Mouse (Mus musculus): ENCODE measurements around the gene H3f3b.
A peak's percentile ranks its signal among the peaks of the same experiment; 100 is the strongest.
"Not testable (repeated sequence)": the region's sequence is repeated elsewhere in the genome, so short reads cannot be mapped to it uniquely, and the experiment has no call there.

H3f3b gene

DNA sequence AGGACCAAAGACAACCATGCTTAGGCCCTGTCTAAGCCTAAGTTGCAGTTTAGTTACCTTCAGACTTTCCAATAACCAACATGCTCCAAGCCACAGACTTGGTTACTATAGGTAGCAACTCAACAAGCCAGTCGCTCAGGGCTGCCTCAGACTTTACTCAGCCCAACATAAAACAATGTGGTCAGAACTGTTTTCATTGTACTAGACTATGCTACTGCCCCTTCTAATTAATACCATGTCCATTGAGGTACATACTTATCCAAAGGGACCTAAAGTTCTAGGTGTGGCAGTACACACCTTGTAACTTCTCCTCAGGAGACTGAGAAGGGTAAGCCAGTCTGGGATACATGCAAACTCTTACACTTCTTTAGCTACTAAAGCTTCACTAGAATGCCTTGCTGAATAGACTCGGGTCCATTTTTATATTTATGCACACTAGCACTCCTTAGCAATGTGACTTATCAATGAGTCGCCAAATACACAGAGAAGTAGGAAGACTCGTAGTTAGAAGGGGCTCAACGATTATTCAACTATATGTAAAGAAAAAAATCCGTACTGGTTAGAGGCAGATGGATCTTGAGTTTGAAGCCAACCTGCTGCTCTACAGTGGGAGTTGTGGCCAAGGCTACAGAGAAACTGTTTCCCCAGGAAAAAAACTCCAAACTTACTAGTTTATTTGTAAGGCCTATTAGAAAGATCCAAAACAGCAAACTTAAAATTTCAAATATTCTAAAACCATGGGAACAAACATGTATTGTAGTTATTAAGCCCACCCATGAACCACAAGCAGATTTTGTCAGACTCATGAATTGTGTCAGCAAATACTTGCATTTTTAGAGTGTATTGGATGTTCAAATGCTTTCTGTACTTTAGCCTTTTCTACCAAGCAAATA lies 6.2 kb downstream of the H3f3b start:
- DNase-seq (ENCODE audit: low read depth): peak; percentile 43

GRCm38 (mm10) chr11:116020519-116020922 lies 7.2 kb downstream of the H3f3b start:
- DNase-seq (ENCODE audit: low read depth): peak; percentile 63

- DNase-seq (ENCODE audit: low read depth): peak; percentile 50
Observed at GRCm38 (mm10) chr11:116019976-116020411, 7.8 kb downstream of the H3f3b start.

DNA sequence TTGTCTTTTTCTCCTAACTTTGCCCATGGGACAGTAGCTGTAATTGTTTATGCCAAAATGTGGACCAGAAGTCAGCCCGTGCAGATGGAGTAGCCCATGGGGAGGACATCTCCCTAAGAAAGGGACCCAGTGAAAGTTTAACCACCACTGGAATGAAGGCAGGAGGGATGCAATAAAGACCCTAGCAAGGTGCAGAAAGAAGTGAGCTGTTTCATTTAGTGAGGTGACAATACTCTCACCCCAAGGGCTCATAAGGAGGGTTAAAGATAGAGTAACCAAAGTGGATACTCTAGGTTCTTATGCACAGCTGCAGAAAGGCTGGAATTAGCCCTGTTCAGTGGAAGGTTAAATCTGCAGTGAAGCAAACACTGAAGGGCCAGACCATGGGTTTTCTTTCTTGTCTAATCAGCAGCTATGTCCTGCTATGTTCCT lies 8.4 kb downstream of the H3f3b start:
- DNase-seq (ENCODE audit: low read depth): peak; percentile 38

DNA sequence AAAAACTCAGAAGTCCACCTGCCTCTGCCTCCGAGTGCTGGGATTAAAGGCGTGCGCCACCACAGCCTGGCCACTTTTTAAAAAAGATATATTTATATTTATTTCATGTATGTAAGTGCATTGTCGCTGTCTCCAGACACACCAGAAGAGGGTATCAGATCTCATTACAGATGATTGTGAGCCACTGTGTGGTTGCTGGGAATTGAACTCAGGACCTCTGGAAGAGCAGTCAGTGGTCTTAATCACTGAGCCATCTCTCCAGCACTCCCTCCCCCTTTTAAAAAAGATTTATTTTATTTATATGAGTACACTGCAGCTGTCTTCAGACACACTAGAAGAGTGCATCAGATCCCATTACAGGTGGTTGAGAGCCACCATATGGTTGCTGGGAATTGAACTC lies 8.9 kb downstream of the H3f3b start:
- DNase-seq (ENCODE audit: low read depth): not testable (repeated sequence)

DNA sequence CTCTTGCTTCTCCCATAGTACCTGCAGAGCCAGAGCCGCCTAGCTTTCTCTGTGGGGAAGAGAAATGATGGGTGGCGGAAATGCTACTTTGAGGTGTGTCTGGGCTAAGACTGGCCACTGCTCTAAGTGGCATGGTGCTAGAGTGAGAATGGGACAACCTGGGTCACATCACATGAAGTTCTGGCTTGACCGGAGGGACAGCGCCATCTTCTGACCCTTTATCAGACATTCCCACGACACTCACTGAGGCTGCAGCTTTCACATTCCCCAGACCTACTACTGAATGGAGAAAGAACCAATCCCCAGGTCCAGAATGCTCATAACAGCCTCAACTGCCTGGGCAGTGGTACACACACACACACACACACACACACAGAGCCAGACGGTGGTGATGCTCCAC lies 9.7 kb downstream of the H3f3b start:
- DNase-seq (ENCODE audit: low read depth): peak; percentile 60

GRCm38 (mm10) chr11:116014821-116015220 lies 12.9 kb downstream of the H3f3b start:
- no peak for DNase-seq (ENCODE audit: low read depth)

- peak; percentile 92 for DNase-seq (ENCODE audit: low read depth)
Observed at GRCm38 (mm10) chr11:116012262-116012947, 15.4 kb downstream of the H3f3b start, which contains the start of gene Galk1. TSS of gene Galk1 (minus strand) at chr11:116012719.

DNA sequence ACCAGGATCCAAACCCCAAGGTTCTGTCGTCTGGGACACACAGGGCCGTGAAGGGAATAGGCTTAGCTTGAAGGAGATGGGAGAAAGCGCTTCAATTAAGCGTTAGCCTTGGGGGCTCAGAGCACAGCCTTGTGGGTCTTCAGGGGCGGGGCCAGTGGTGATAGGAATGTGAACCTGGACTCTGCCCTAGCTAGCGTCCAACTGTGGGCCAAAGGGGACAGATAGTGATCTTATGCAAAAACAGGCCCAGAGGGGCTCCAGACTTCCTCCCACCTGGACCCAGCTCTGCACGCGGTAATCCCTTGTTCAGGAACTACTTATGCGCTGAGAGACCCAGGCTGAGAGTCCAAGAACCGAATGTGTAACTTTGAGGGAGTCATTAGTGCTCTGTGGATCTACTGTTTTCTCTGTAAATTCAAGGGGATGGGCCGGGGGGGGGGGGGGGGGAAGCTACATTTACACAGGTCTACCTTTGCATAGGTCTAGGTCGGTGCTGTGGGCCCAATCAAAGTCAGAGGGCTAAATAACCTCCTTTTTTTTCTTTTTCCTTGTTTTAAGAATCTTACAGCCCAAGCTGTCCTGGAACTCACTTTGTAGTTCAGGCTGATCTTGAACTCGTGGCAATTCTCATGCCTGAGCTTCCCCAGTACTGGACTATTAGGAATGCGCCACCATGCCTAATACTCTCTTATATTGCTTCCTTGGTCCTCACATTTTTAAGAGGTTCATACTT lies 16.1 kb downstream of the H3f3b start:
- no peak for DNase-seq (ENCODE audit: low read depth)

DNA sequence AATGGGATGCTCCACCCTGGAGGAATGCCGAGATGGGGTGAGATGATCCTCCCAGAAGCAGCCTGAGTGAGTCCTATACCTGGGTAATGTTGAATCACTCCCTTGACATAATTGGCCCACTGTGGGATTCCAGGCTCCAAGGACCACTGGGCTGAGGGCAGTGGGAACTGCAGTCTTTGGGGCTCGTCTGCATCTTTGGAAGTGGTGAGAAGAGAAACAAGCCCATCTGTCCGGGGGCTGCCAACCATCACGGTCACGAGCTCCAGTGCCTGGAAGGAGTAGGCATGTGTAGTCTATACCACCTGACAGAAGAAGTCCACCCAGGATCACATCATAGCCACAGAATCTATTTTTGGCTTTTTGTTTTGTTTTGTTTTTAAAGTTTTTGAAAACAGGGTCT lies 16.8 kb downstream of the H3f3b start:
- DNase-seq (ENCODE audit: low read depth): no peak

DNA sequence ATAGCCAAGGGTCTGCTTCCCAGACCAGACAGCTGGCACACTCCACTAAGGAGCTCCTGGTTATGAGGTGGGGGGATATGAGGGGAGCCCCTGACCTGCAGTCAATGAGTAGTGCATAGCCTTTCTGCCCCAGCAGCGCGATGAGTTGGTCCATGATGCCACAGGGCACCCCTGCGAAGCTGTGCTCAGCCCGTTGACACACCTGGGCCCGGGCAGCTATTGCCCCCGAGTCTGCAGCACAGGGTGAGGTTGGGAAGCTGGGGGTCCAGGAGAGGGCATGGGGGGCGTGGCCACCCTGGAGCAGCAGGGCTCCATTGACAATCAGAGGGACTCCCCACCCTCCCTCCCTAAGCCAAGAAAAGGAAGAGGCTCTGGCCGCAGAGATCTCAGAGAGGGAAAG lies 17.6 kb downstream of the H3f3b start:
- no peak for DNase-seq (ENCODE audit: low read depth)

DNA sequence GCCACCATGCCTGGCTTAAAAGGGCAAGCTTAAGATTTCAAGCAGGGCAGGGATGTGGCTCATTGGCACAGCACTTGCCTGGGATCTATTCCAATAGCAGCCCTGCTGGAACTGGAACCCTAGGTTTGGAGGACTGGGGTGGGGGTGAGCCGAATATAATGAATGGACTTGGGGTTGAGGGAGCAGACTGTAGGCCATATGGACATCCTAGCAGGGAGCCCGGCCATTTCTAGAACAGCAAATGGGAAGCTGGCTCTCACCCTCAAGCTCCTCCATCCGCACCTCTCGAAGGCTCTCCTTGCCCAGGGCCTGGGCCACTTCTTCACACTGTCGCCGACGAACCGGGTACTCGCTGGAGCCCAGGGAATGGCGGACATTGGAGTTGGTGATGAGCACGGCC lies 18.1 kb downstream of the H3f3b start:
- no peak for DNase-seq (ENCODE audit: low read depth)

GRCm38 (mm10) chr11:116008832-116009375 lies 18.9 kb downstream of the H3f3b start:
- DNase-seq (ENCODE audit: low read depth): no peak

- no peak for DNase-seq (ENCODE audit: low read depth)
Observed at GRCm38 (mm10) chr11:116008411-116008810, 19.4 kb downstream of the H3f3b start.

DNA sequence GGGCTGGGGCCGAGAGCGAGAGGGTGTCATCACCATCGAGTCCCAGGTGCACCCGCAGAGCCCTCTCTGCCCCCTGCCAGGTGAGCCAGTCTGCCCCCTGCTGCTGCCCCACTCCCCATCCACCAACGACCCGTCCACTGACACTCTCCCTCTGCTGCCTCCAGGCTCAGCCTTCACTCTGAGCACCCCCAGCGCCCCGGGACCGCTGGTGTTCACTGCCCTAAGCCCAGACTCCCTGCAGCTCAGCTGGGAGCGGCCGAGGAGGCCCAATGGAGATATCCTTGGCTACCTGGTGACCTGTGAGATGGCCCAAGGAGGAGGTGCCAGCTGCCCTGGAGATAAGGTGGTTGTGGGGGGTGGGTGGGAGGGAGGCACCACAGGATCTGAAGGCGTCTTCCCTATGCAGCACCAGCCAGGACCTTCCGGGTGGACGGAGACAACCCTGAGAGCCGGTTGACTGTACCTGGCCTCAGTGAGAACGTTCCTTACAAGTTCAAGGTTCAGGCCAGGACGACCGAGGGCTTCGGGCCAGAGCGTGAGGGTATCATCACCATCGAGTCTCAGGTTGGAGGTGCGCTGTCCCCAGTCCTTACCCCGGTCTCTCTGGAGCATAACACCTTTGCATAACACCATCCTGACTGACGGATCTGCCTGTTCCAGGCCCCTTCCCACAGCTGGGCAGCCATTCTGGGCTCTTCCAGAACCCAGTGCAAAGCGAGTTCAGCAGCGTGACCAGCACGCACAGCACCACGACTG lies 20.5 kb downstream of the H3f3b start:
- DNase-seq (ENCODE audit: low read depth): no peak

DNA sequence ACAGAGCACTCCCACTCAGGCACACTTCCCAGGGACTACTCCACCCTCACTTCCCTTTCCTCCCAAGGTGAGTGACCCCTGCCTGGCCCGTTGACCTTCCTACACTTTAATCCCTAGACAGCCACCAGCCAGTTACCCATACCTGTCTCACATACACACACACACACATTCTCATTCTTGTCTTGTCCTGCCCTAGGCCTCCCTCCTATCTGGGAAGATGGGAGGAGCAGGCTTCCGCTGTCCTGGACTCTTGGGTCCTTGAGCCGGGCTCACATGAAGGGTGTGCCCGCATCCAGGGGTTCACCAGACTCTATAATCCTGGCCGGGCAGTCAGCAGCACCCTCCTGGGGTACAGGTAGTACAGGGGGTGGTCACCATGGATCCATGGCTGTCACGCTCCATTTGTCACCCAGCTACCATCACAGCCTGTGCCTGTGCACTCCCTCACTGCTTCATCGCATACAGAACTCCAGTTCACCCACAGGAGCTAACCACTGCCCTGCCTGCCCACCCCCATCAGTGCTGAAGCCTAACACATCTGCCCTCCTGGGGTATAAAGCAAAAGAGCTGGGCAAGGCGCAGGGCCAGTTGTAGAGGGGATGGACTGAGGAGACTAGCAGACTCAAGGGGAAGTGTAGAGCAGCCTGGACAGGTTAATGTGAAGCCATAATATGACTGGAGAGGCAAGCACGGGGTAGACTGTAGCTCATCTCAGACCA lies 21.9 kb downstream of the H3f3b start:
- peak; percentile 14 for DNase-seq (ENCODE audit: low read depth)

DNA sequence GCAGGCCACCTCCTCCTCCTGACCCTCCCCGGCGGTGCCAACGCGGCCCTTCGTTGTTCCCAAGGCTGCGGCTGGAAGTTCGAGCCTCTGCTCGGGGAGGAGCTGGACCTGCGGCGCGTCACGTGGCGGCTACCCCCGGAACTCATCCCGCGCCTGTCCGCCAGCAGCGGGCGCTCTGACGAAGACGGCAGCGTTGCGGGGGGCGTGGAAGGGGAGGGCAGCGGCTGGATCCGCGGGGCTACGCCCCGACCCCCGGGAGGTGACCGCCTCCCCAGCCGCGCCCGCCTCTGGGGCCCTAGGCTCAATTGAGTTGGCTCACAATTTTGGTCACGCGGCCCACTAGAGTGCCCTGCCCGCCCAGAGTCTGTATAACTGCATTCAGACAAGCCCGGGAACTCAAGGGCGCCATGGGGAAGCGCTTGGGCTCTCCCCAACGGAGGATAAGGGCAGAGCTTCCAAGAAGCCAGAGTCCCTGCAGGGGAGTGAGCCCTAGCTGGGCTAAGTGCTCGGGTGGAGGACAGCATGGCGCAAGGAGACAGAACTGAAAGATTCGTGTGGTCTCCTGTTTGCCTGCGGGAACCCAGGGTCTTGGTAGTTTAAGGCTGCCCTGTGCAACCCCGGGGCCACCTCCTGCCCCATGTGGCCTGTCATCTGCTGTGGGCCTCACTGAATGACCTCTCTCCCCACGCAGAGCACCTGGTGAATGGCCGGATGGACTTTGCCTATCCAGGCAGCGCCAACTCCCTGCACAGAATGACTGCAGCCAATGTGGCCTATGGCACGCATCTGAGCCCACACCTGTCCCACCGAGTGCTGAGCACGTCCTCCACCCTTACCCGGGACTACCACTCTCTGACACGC lies 22.7 kb downstream of the H3f3b start:
- peak; percentile 83 for DNase-seq (ENCODE audit: low read depth)

GRCm38 (mm10) chr11:116004186-116004823 lies 23.5 kb downstream of the H3f3b start:
- peak; percentile 19 for DNase-seq (ENCODE audit: low read depth)

DNA sequence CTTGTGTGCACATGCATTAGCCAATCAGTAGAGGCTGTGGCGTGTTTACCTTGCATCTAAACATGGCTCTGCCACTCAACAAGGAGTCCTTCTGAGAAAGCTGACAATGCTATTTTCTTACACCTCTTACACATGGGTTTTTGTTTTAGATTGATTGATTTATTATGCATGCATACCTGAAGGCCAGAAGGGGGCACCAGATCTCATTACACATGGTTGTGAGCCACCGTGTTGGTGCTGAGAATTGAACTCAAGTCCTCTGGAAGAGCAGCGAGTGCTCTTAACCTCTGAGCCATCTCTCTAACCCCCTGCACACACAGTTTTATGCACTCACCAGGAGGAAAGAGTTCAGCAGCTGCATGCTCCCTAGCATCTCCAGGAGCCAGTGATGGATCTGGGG lies 24.9 kb downstream of the H3f3b start:
- DNase-seq (ENCODE audit: low read depth): peak; percentile 27

Data from induced T-regulatory cell, adult 2 months (primary cell).